Mouse (Mus musculus): ENCODE measurements around the gene Chtf18. TPM values are rescaled to one million over a fixed set of nuclear protein-coding genes. Genes with fewer than 3 reads are reported as not detected.

Chtf18 gene
- total RNA-seq, 2 experiments from 2014 or later, result 15.5 to 62.6 TPM

DNA sequence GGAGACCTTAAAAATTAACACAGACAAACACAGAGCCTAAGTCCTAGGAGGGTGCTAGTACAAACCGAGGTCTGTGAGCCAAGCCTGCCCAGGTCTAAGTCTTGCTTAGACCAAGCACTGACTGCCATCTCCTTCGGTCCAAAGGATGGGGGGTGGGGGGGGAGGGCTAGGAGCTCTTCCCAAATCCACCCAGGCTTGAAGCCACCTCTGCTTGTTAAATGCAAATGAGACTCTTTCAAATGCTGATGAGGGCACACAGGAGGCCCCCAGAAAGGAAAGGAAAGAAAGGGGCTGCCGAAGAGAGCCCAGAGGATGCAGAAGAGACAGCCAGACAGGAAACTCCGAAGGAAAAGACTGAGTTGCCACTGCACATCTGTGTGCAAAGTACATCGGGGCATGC, 47.4 kb downstream of the Chtf18 start:
- ATAC-seq (replicated peaks; ENCODE audit: low FRiP score, poor library complexity, severe bottlenecking), result no peak

DNA sequence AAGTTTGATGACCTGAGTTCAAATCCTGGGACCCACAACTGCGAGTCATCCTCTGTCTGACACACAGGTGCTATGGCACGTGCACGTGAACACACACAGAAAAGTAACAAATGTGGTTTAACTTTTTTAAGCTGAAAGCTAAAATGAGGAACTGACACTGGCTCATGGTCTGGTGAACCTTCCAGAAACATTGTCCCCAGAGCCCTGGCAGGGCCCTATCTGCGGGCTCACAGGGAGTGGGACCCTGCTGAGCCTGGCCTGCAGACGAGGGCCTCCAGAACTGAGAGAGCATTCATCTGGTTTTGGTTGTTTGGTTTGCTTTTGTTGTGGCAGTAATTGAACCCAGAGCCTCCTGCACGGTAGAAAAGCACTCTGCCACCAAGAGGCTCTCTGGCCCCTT, 49.2 kb downstream of the Chtf18 start:
- no peak for ATAC-seq (replicated peaks; ENCODE audit: low FRiP score, poor library complexity, severe bottlenecking)

DNA sequence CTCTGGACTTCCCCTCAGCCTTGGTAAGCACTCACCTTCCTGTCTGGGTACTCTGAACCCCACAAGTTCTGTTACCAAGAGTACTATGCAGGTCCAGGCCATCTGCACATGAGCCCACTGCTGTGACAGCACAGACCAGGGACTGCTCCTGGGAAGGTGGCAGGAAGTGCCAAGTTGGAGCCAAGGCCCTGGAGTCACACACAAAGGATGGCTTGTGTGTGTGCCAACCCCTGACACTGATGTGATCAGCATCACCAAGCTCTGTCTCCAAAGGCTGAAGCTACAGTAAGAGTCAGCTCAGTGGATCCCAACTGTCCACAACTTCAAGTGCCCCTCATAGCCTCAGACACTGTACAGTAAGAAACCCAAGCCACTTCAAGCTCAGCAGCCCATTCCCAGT, 54.2 kb downstream of the Chtf18 start:
- ATAC-seq (replicated peaks; ENCODE audit: low FRiP score, poor library complexity, severe bottlenecking), result no peak

Other genes starting within 250 kb of the Chtf18 start
- gene Sstr5, start 230.1 kb downstream of the Chtf18 start, total RNA-seq (2015; ENCODE audit: low replicate concordance), result not detected in 2 replicates
- not detected in 2 replicates for gene Sstr5, start 230.1 kb downstream of the Chtf18 start, total RNA-seq (2017; ENCODE audit: low replicate concordance)
- gene Sox8, start 156.7 kb downstream of the Chtf18 start, total RNA-seq (2015; ENCODE audit: low replicate concordance), result not detected in 2 replicates
- gene Sox8, start 156.7 kb downstream of the Chtf18 start, total RNA-seq (2017; ENCODE audit: low replicate concordance), result not detected in 2 replicates
- gene Lmf1, start 148.3 kb downstream of the Chtf18 start, total RNA-seq (2015; ENCODE audit: low replicate concordance), result 2.9 and 3.4 TPM in 2 replicates
- 0.53 and 4.9 TPM in 2 replicates for gene Lmf1, start 148.3 kb downstream of the Chtf18 start, total RNA-seq (2017; ENCODE audit: low replicate concordance)
- gene Gng13, start 10.2 kb downstream of the Chtf18 start, total RNA-seq (2015; ENCODE audit: low replicate concordance), result not detected in 2 replicates
- not detected in 2 replicates for gene Gng13, start 10.2 kb downstream of the Chtf18 start, total RNA-seq (2017; ENCODE audit: low replicate concordance)
- 1.1 and 2.1 TPM in 2 replicates for gene Rpusd1, start 251 bp upstream of the Chtf18 start, total RNA-seq (2015; ENCODE audit: low replicate concordance)
- gene Rpusd1, start 251 bp upstream of the Chtf18 start, total RNA-seq (2017; ENCODE audit: low replicate concordance), result 0.26 and 3.7 TPM in 2 replicates
- not detected in 2 replicates for gene Mslnl, start 8.6 kb upstream of the Chtf18 start, total RNA-seq (2015; ENCODE audit: low replicate concordance)
- gene Mslnl, start 8.6 kb upstream of the Chtf18 start, total RNA-seq (2017; ENCODE audit: low replicate concordance), result not detected in 2 replicates
- gene Msln, start 27.0 kb upstream of the Chtf18 start, total RNA-seq (2015; ENCODE audit: low replicate concordance), result not detected in 2 replicates
- not detected in 2 replicates for gene Msln, start 27.0 kb upstream of the Chtf18 start, total RNA-seq (2017; ENCODE audit: low replicate concordance)
- 0.42 and 6.8 TPM in 2 replicates for gene Narfl, start 46.4 kb upstream of the Chtf18 start, total RNA-seq (2015; ENCODE audit: low replicate concordance)
- gene Narfl, start 46.4 kb upstream of the Chtf18 start, total RNA-seq (2017; ENCODE audit: low replicate concordance), result 7.1 and 12.0 TPM in 2 replicates
- 8.6 and 9.6 TPM in 2 replicates for gene Haghl, start 58.3 kb upstream of the Chtf18 start, total RNA-seq (2015; ENCODE audit: low replicate concordance)
- gene Haghl, start 58.3 kb upstream of the Chtf18 start, total RNA-seq (2017; ENCODE audit: low replicate concordance), result 2.3 and 6.0 TPM in 2 replicates
- not detected in 2 replicates for gene Ccdc78, start 59.2 kb upstream of the Chtf18 start, total RNA-seq (2015; ENCODE audit: low replicate concordance)
- not detected in 2 replicates for gene Ccdc78, start 59.2 kb upstream of the Chtf18 start, total RNA-seq (2017; ENCODE audit: low replicate concordance)
- 38.1 and 51.5 TPM in 2 replicates for gene Fam173a, start 65.5 kb upstream of the Chtf18 start, total RNA-seq (2015; ENCODE audit: low replicate concordance)
- gene Fam173a, start 65.5 kb upstream of the Chtf18 start, total RNA-seq (2017; ENCODE audit: low replicate concordance), result 5.4 and 16.7 TPM in 2 replicates
- gene AC134908.4, start 68.2 kb upstream of the Chtf18 start, total RNA-seq (2015; ENCODE audit: low replicate concordance), result not detected in 2 replicates
- not detected in 2 replicates for gene AC134908.4, start 68.2 kb upstream of the Chtf18 start, total RNA-seq (2017; ENCODE audit: low replicate concordance)
- gene Metrn, start 69.7 kb upstream of the Chtf18 start, total RNA-seq (2015; ENCODE audit: low replicate concordance), result not detected in 2 replicates
- 5.4 and 5.9 TPM in 2 replicates for gene Metrn, start 69.7 kb upstream of the Chtf18 start, total RNA-seq (2017; ENCODE audit: low replicate concordance)
- gene Fbxl16, start 81.7 kb upstream of the Chtf18 start, total RNA-seq (2015; ENCODE audit: low replicate concordance), result not detected in 2 replicates
- not detected in 2 replicates for gene Fbxl16, start 81.7 kb upstream of the Chtf18 start, total RNA-seq (2017; ENCODE audit: low replicate concordance)
- 4.2 and 6.5 TPM in 2 replicates for gene Wdr24, start 96.2 kb upstream of the Chtf18 start, total RNA-seq (2015; ENCODE audit: low replicate concordance)
- 7.0 and 14.5 TPM in 2 replicates for gene Wdr24, start 96.2 kb upstream of the Chtf18 start, total RNA-seq (2017; ENCODE audit: low replicate concordance)
- gene Jmjd8, start 101.4 kb upstream of the Chtf18 start, total RNA-seq (2015; ENCODE audit: low replicate concordance), result 5.4 and 6.1 TPM in 2 replicates
- gene Jmjd8, start 101.4 kb upstream of the Chtf18 start, total RNA-seq (2017; ENCODE audit: low replicate concordance), result 2.7 and 9.1 TPM in 2 replicates
- gene Stub1, start 106.0 kb upstream of the Chtf18 start, total RNA-seq (2015; ENCODE audit: low replicate concordance), result 58.7 and 86.4 TPM in 2 replicates
- 47.1 and 58.4 TPM in 2 replicates for gene Stub1, start 106.0 kb upstream of the Chtf18 start, total RNA-seq (2017; ENCODE audit: low replicate concordance)
- gene Rhbdl1, start 109.9 kb upstream of the Chtf18 start, total RNA-seq (2015; ENCODE audit: low replicate concordance), result 4.6 TPM in 1 of 2 replicates, not detected in the other
- gene Rhbdl1, start 109.9 kb upstream of the Chtf18 start, total RNA-seq (2017; ENCODE audit: low replicate concordance), result 0.77 TPM in 1 of 2 replicates, not detected in the other
- gene Gm20683, start 114.3 kb upstream of the Chtf18 start, total RNA-seq (2015; ENCODE audit: low replicate concordance), result 1.3 and 1.4 TPM in 2 replicates
- gene Gm20683, start 114.3 kb upstream of the Chtf18 start, total RNA-seq (2017; ENCODE audit: low replicate concordance), result 1.8 TPM in 1 of 2 replicates, not detected in the other
- 34.4 and 37.1 TPM in 2 replicates for gene Rhot2, start 117.4 kb upstream of the Chtf18 start, total RNA-seq (2015; ENCODE audit: low replicate concordance)
- 39.1 and 41.5 TPM in 2 replicates for gene Rhot2, start 117.4 kb upstream of the Chtf18 start, total RNA-seq (2017; ENCODE audit: low replicate concordance)
- 52.8 and 61.6 TPM in 2 replicates for gene Wdr90, start 134.1 kb upstream of the Chtf18 start, total RNA-seq (2015; ENCODE audit: low replicate concordance)
- gene Wdr90, start 134.1 kb upstream of the Chtf18 start, total RNA-seq (2017; ENCODE audit: low replicate concordance), result 26.4 and 37.6 TPM in 2 replicates
- gene Mcrip2, start 141.3 kb upstream of the Chtf18 start, total RNA-seq (2015; ENCODE audit: low replicate concordance), result 4.2 and 11.9 TPM in 2 replicates
- gene Mcrip2, start 141.3 kb upstream of the Chtf18 start, total RNA-seq (2017; ENCODE audit: low replicate concordance), result 3.5 TPM in 1 of 2 replicates, not detected in the other
- 10.1 and 17.3 TPM in 2 replicates for gene Mettl26, start 147.7 kb upstream of the Chtf18 start, total RNA-seq (2015; ENCODE audit: low replicate concordance)
- 7.1 and 7.7 TPM in 2 replicates for gene Mettl26, start 147.7 kb upstream of the Chtf18 start, total RNA-seq (2017; ENCODE audit: low replicate concordance)
- not detected in 2 replicates for gene Wfikkn1, start 153.4 kb upstream of the Chtf18 start, total RNA-seq (2015; ENCODE audit: low replicate concordance)
- 0.26 and 1.7 TPM in 2 replicates for gene Wfikkn1, start 153.4 kb upstream of the Chtf18 start, total RNA-seq (2017; ENCODE audit: low replicate concordance)
- 2.2 and 2.5 TPM in 2 replicates for gene Rab40c, start 192.3 kb upstream of the Chtf18 start, total RNA-seq (2015; ENCODE audit: low replicate concordance)
- 0.98 and 3.2 TPM in 2 replicates for gene Rab40c, start 192.3 kb upstream of the Chtf18 start, total RNA-seq (2017; ENCODE audit: low replicate concordance)
- 1,618 and 1,746 TPM in 2 replicates for gene Pigq, start 217.5 kb upstream of the Chtf18 start, total RNA-seq (2015; ENCODE audit: low replicate concordance)
- gene Pigq, start 217.5 kb upstream of the Chtf18 start, total RNA-seq (2017; ENCODE audit: low replicate concordance), result 1,554 and 1,638 TPM in 2 replicates
- 13.7 and 13.8 TPM in 2 replicates for gene Nhlrc4, start 217.5 kb upstream of the Chtf18 start, total RNA-seq (2015; ENCODE audit: low replicate concordance)
- gene Nhlrc4, start 217.5 kb upstream of the Chtf18 start, total RNA-seq (2017; ENCODE audit: low replicate concordance), result 13.7 and 18.9 TPM in 2 replicates
- gene A930017K11Rik, start 225.1 kb upstream of the Chtf18 start, total RNA-seq (2015; ENCODE audit: low replicate concordance), result not detected in 2 replicates
- not detected in 2 replicates for gene A930017K11Rik, start 225.1 kb upstream of the Chtf18 start, total RNA-seq (2017; ENCODE audit: low replicate concordance)